Mouse (Mus musculus) kidney, postnatal 4 days (tissue): ENCODE measurements around the gene Btbd8.

Experiments used
- DNase-seq, 2 experiments: peaks; one replicate each; pipeline ENCODE4 v3.0.0; 2021; ENCODE audit warnings: mixed read lengths in 2 of 2

Btbd8 gene

GRCm38 (mm10) chr5:107437464-107438281 is at the start of gene Btbd8:
TSS of gene Btbd8 (plus strand) at chr5:107437997.
- DNase-seq = peak; percentile 96 to 98

GRCm38 (mm10) chr5:107389373-107389772 is 48.4 kb upstream of the Btbd8 start:
- no peak for DNase-seq

- no peak for DNase-seq
These were observed 43.4 kb upstream of the Btbd8 start for GRCm38 (mm10) chr5:107394437-107394836.

DNA sequence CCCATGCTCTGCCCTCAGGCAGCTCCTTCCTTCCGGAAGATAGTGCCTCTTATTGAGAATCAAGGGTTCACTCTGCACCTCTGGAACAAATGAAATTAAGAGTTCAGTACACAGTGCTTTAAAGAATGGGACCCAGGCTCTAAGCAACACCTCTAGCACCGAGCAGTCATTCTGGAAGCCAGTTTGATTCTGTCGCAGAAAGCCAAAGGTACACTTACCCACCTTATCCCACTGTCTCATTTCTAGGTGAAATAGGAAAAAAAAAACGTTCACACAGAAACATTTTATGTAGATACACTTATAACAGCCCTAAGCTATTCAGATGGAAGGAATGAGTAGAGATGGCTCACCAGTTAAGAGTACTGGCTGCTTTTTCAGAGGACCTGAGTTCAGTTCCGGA is 35.4 kb upstream of the Btbd8 start, which contains the start of gene Ephx4:
Gene Ephx4, plus strand, starts transcription at position 301 of the 400 bp plus-strand sequence.
- no peak for DNase-seq

DNA sequence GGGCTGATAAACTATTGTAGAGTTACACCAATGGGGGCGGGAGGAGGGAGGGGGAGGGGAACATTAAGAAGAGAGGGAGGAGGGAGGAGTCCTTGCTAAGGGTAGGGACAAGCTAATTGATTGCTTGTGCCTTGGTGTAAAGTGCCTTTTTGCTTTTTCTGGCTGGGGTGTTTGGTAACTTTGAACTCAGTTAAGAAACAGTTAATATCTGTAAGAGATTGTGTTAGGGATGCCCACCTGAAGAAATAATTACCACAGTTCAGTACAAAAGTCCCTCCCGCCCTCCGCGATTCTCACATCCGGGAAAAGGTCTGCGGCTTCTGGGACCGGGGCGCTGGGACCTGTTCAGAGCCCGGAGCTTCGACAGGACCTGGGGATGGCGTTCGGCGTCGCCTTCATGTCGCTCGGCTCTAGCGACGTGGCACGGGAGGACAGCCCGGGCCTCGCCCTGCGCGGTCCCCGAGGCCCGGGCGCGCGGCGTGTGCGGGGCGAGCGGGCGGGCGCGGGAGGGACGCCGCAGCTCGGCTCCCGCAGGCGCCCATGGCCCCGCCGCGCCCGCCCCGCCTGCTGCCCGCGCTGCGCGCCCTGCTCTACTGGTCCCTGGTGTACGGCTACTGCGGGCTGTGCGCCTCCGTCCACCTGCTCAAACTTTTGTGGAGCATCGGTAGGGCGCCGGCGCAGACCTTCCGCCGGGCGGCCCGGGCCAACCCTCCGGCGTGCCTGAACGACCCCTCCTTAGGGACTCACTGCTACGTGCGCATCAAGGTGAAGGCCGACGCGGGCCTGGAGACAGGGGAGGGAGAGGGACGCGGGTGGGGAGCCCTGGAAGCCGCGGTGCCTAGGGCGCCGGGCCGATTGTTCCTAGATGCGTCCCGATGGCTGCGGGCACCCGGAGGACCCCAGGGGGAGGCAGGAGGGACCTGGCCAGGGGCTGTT is 34.5 kb upstream of the Btbd8 start:
- peak; percentile 38 to 59 for DNase-seq

- no peak for DNase-seq
These were observed 33.7 kb upstream of the Btbd8 start for GRCm38 (mm10) chr5:107403947-107404684.

DNA sequence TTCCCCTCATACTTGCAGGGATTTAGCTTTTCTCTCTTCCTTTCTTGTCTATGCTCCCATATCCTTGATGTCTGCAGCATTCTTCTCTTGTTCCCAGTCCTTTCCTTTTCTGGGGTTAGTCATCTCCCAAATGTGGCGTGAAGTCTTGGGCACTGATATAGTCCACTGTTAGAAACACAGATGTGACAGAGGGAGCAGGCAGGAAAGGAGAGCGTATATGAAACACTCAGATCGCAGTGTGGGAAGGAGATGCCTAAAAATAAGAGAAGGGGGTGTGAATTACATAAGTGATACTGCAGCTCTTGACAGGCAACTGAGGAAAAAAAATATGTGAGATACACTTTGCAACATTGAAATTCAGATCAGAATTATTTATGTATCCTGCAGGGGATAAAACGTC is 32.4 kb upstream of the Btbd8 start:
- DNase-seq = no peak

- no peak for DNase-seq
These were observed 27.5 kb upstream of the Btbd8 start for GRCm38 (mm10) chr5:107410305-107410704.

- DNase-seq = no peak
These were observed 26.5 kb upstream of the Btbd8 start for GRCm38 (mm10) chr5:107411326-107411725.

GRCm38 (mm10) chr5:107412285-107412684 is 25.5 kb upstream of the Btbd8 start:
- no peak for DNase-seq

- DNase-seq = no peak
These were observed 22.7 kb upstream of the Btbd8 start for GRCm38 (mm10) chr5:107415098-107415497.

DNA sequence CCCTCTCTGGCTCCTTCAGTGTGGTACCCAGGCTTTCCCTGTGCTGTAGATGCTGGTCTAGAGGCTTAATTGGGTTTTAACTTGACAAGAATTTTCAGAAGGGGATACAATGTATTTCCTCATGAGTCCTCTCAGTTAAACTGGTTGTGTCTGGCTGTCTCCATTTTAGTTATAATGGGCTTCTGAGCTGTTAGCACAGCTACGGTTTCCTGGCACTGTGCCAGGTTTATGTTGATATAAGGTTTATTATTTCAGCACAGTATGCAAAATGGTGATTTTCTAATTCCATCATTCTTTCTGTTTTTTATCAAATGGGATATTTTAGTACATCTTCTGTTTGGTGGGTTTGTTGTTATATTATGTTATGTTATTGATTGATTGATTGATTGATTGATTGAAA is 16.1 kb upstream of the Btbd8 start:
- no peak for DNase-seq

DNA sequence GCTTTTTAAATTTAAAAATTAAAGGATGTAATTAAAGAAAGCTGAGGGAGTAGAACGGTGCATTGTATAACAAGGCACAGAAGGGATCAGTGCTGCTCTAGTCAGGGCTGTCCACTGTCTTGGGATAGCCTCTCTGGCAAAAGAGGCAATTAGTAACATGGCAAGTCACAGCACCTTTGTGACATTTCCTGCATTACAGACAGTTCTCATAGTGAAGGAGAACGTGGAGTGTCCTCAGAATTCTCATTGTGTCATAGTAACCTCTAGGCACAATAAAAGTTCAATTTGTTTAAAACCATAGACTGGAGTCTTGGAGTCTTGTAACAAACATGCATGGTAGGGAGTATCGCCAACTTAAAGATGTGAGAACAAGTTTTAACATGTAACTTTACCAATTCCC is 6.5 kb upstream of the Btbd8 start, which contains the start of gene Lpcat2b:
Gene Lpcat2b, plus strand, starts transcription at position 301 of the 400 bp plus-strand sequence.
- no peak for DNase-seq

DNA sequence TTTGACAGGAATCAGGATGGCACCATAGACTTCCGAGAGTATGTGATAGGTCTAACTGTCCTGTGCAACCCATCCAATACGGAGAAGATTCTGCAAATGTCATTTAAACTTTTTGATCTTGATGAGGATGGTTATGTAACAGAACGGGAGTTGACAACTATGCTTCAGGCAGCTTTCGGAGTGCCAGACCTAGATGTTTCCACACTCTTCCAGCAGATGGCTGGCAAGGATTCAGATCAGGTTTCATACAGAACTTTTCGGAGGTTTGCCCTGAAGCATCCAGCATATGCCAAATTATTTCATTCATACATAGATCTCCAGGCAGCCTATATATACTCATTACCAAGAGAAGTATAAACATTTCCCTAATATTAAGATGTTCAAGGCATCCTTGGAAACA is 3.8 kb upstream of the Btbd8 start:
- DNase-seq = no peak

DNA sequence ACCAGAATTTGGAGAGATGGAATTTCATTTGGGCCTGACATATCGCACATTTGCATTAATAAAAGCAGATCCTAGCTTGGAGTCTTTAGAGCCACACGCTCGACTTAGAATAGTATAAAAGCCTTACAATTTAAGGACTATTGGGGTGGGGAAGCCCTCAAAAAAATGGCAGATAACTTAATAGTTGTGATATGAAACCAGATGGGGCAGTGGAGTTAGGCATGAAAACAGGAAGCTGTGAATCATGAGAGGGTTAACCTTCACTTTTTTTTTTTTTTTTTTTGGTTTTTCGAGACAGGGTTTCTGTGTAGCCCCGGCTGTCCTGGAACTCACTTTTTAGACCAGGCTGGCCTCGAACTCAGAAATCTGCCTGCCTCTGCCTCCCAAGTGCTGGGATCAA is 1.6 kb upstream of the Btbd8 start:
- no peak for DNase-seq

DNA sequence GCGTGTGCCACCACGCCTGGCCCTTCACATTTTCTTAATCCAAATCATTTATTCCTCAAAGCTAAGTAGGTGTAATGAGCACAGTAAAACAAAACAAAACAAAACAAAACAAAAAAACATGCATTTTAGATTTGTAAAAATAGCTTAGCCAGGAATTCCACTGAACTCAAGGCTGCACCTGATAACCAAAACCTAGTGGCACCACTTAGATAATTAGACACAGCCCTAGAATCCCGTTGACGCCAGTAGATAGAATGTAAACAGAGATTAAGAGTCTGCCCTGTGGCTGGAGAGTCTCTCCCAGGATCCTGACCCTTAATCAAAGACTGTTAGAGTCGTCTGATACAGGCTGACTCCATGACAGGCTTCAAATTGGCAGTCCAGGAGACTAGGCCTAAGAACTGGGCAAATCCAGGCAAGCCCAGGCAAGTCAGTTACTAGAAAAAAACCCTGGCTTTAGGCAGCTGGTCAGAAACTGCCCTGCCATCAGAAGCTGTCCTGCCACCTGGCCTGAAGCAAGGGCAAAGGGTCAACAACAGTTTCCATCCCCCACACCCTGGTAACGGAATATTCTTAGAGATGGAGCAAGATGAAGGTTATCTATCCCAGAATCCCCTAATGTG is 1.1 kb upstream of the Btbd8 start:
- no peak for DNase-seq

- no peak for DNase-seq
These were observed 556 bp downstream of the Btbd8 start for GRCm38 (mm10) chr5:107438353-107438752.

- DNase-seq = no peak
These were observed 4.1 kb downstream of the Btbd8 start for GRCm38 (mm10) chr5:107441881-107442280.

- no peak for DNase-seq
These were observed 6.5 kb downstream of the Btbd8 start for GRCm38 (mm10) chr5:107444251-107444650.

DNA sequence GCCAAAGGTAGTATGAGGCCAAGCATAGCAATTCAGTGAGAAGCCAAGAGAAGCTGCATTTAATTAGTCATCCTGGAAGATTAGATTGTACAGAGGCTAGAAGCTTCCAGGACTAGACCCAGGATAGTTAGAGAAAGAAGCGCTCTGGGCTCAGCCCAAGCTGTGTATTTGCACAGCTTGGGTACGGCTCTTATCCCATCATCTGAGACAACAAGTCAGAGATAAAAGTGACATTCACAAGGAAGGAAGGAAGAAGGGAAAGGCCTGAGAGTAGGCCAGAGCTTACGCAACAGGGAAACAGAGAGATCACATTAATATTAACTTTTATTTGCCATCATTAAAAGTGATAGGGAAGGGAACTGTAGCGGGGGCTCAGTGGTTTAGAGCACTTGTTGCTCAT is 10.2 kb downstream of the Btbd8 start:
- DNase-seq = no peak

GRCm38 (mm10) chr5:107448784-107449183 is 11.0 kb downstream of the Btbd8 start:
- DNase-seq = no peak

GRCm38 (mm10) chr5:107449620-107450019 is 11.8 kb downstream of the Btbd8 start:
- DNase-seq = no peak
